Mouse (Mus musculus) stomach, embryonic 15.5 days (tissue): ENCODE data around the gene Zfp655. TPM values are rescaled to one million over a fixed set of nuclear protein-coding genes. Genes with fewer than 3 reads are reported as not detected.
"Not testable (repeated sequence)": the region's sequence is repeated elsewhere in the genome, so short reads cannot be mapped to it uniquely, and the experiment has no call there.

Experiments
- ATAC-seq: fragments of 200-750 bp; cut with Nextera tagmentation; 2 replicates; pipeline ENCODE4 v1.8.0; 2017; ENCODE audit warnings: low read depth, moderate number of reproducible peaks, moderate TSS enrichment; ENCODE audit not compliant: insufficient read depth, low FRiP score
- H3K27ac ChIP-seq: fragments of 300-500 bp; sonication (generic); 2 replicates; pipeline ENCODE4 v1.5.1; 2015; ENCODE audit warnings: mild to moderate bottlenecking, inconsistent platforms
- H3K27me3 ChIP-seq: fragments of 300-500 bp; sonication (generic); replicated peaks from 2 replicates; pipeline ENCODE4 v1.6.1; 2015; ENCODE audit warnings: inconsistent platforms
- H3K36me3 ChIP-seq: fragments of 300-500 bp; sonication (generic); 2 replicates; pipeline ENCODE4 v1.6.1; 2015; ENCODE audit warnings: inconsistent platforms
- H3K4me1 ChIP-seq: fragments of 300-500 bp; sonication (generic); 2 replicates; pipeline ENCODE4 v1.6.1; 2015; ENCODE audit warnings: inconsistent platforms
- H3K4me2 ChIP-seq: fragments of 300-500 bp; sonication (generic); 2 replicates; pipeline ENCODE4 v1.6.1; 2015; ENCODE audit warnings: mild to moderate bottlenecking, inconsistent platforms
- H3K4me3 ChIP-seq: fragments of 300-500 bp; sonication (generic); replicated peaks from 2 replicates; pipeline ENCODE4 v1.5.1; 2015; ENCODE audit warnings: inconsistent platforms
- H3K9ac ChIP-seq: fragments of 300-500 bp; sonication (generic); 2 replicates; pipeline ENCODE4 v1.6.1; 2015; ENCODE audit warnings: inconsistent platforms
- H3K9me3 ChIP-seq: fragments of 300-500 bp; sonication (generic); 2 replicates; pipeline ENCODE4 v1.6.1; 2016; ENCODE audit warnings: inconsistent platforms
- WGBS: fragments of 180-500 bp; shearing (Covaris S2); methylation state at CpG from one replicate; pipeline ENCODE4 v1.1.7; 2015; 5-methylcytosine and 5-hydroxymethylcytosine counted together
- polyA plus RNA-seq: library from polyadenylated mRNA; unstranded; fragments of >200 nt; fragmentation: Nextera tagmentation; extraction: Ambion mirVana; gene quantifications from 2 replicates; pipeline ENCODE4 v1.2.1, GENCODE M21; 2015

The Zfp655 gene
- polyA plus RNA-seq, 1 experiment from 2014 or later: 31.2 TPM

DNA sequence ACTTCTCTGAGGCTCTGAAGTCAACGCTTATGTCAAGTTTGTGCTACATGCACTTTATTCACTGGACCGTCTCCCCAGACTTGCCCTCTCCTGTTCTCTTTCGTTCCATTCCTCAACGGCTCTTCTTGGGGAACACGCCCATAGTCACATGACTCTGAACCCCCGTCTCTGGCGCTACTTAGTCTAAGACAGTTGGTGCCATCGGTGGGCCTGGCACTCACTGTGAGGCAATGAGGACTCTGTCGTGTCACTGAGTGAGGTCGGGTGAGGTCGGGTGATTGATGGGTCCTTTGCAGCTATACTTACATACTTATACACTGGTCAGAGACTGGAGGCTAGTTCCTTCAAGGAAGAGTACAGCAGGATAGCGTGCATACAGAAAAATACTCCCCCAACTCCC is 8.1 kb upstream of the Zfp655 start:
- 76% methylated on average over 12 of the region's 12 CpGs for WGBS
- ATAC-seq: no peak
- no peak overlapping the region for H3K27ac ChIP-seq
- H3K9me3 ChIP-seq: no peaks in the 10 kb centered on the region
- no peak overlapping the region for H3K4me3 ChIP-seq
- no peaks in the 10 kb centered on the region for H3K4me1 ChIP-seq
- no peak overlapping the region for H3K9ac ChIP-seq
- H3K36me3 ChIP-seq: peaks cover 22% of the 10 kb centered on the region
- H3K27me3 ChIP-seq: no peaks in the 10 kb centered on the region
- no peak overlapping the region for H3K4me2 ChIP-seq

DNA sequence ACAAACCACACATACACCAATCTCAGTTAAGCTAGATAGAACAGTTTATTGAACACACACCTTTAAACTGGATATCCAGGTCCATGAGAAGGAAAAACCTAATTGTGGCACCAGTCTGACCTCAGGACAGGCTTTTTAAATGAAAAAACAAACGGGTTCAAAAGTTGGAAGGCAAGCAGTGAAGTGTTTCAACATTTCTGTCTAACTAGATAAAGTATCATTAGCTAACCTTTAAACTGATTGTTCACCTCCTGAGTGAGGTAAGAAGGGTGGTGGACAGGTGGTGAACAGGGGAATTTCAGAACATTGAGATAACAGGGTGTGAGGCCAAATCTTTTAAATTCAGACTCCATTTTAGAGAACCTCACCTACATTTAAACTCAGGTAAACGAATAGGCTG is 5.1 kb upstream of the Zfp655 start:
- no peaks in the 10 kb centered on the region for H3K9me3 ChIP-seq
- no peaks in the 10 kb centered on the region for H3K27me3 ChIP-seq
- H3K9ac ChIP-seq: no peak overlapping the region
- H3K36me3 ChIP-seq: peaks cover 4% of the 10 kb centered on the region; the same call in 1 of the 2 replicates
- ATAC-seq: no peak
- no peak overlapping the region for H3K27ac ChIP-seq
- WGBS: 46% methylated on average over 2 of the region's 2 CpGs
- H3K4me1 ChIP-seq: no peaks in the 10 kb centered on the region; the same call in 1 of the 2 replicates
- no peak overlapping the region for H3K4me2 ChIP-seq
- H3K4me3 ChIP-seq: no peak overlapping the region

DNA sequence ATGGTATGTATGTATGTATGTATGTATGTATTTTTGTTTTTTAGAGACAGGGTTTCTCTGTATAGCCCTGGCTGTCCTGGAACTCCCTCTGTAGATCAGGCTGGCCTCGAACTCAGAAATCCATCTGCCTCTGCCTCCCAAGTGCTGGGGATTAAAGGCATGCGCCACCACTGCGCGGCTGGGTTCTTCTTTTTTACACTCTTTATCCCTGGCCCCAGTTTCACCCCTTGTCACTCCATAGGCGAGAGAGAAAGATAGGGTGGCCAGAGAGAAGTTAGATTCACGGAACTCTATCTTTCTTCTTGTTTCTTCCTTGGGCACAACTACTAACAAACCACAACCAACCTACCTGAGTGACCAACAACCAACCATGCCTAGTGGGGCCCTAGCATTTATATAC is 2.2 kb upstream of the Zfp655 start:
- not testable (repeated sequence) for H3K27me3 ChIP-seq, H3K4me3 ChIP-seq, H3K4me2 ChIP-seq, H3K4me1 ChIP-seq, H3K36me3 ChIP-seq, H3K9me3 ChIP-seq, H3K27ac ChIP-seq, ATAC-seq, H3K9ac ChIP-seq
- 85% methylated on average over 6 of the region's 6 CpGs for WGBS

DNA sequence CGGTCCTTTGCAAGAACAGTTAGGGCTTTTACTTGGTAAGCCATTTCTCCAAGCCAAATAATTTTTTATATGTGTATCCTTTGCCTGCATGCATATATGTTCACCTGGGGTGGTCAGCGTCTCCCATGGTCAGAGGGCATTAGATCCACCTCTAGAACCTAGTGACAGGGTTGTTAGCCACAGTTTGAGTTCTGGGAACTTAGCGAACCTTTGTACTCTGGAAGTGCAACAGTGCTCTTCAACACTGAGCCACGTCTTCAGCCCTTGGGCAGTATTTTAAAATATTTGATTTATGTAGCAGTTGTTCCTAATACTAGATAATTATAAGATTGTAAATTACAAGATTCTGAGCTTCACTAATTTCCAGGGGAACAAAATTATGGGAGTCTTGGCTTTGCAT is 874 bp upstream of the Zfp655 start:
- Histone ChIP-seq H3K27me3 (no peaks in the 10 kb centered on the region), H3K9me3 (no peaks in the 10 kb centered on the region), H3K36me3 (peaks cover 12% of the 10 kb centered on the region; the same call in 1 of the 2 replicates), H3K27ac (no peak overlapping the region), H3K4me2 (peak overlapping the region; percentile 79), H3K9ac (no peak overlapping the region), H3K4me3 (no peak overlapping the region), H3K4me1 (peaks cover 4% of the 10 kb centered on the region; the same call in 1 of the 2 replicates)
- no peak for ATAC-seq
- 82% methylated on average over 4 of the region's 4 CpGs for WGBS

GRCm38 (mm10) chr5:145231893-145232411 is 437 bp downstream of the Zfp655 start:
- WGBS: 0% methylated on average over 32 of the region's 49 CpGs
- peak; percentile 64 for ATAC-seq
- Histone ChIP-seq H3K9ac (peak overlapping the region; percentile 98), H3K27ac (peak overlapping the region; percentile 90), H3K4me2 (peak overlapping the region; percentile 79), H3K27me3 (no peaks in the 10 kb centered on the region), H3K9me3 (no peaks in the 10 kb centered on the region), H3K4me3 (peak overlapping the region; percentile 95), H3K4me1 (peaks cover 4% of the 10 kb centered on the region; the same call in 1 of the 2 replicates), H3K36me3 (peaks cover 13% of the 10 kb centered on the region)

GRCm38 (mm10) chr5:145234636-145235035 is 3.1 kb downstream of the Zfp655 start:
- no peak for ATAC-seq
- Histone ChIP-seq H3K27me3 (no peaks in the 10 kb centered on the region), H3K4me2 (no peak overlapping the region), H3K9ac (no peak overlapping the region), H3K4me1 (peaks cover 4% of the 10 kb centered on the region; the same call in 1 of the 2 replicates), H3K27ac (no peak overlapping the region), H3K4me3 (no peak overlapping the region), H3K36me3 (peaks cover 32% of the 10 kb centered on the region), H3K9me3 (no peaks in the 10 kb centered on the region)

DNA sequence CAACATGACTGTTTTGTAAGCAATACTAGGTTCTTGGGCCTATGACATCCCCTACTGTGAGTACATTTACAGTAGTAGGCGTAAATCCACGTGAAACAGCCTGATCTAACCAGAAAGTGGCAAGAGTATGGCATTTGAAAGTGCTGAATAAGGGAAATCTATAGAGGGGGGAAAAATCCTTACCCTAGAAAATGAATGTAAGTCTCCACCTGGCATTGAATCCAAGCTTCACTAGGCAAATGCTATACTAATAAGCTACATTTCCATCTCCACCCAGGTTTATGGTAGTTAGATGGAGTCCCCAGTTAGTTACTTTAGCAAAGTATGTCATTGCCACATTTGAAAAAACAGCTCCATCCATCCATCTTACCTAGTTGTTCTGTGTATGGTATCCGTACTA is 18.0 kb downstream of the Zfp655 start:
- no peak overlapping the region for H3K4me2 ChIP-seq
- peaks cover 13% of the 10 kb centered on the region for H3K36me3 ChIP-seq
- no peak overlapping the region for H3K27ac ChIP-seq
- no peaks in the 10 kb centered on the region for H3K4me1 ChIP-seq
- H3K4me3 ChIP-seq: no peak overlapping the region
- H3K27me3 ChIP-seq: no peaks in the 10 kb centered on the region
- ATAC-seq: no peak
- H3K9ac ChIP-seq: no peak overlapping the region
- no peaks in the 10 kb centered on the region for H3K9me3 ChIP-seq
- WGBS: 93% methylated on average over 3 of the region's 3 CpGs

- not testable (repeated sequence) for H3K4me1 ChIP-seq, H3K4me2 ChIP-seq, H3K4me3 ChIP-seq, H3K9ac ChIP-seq, H3K27ac ChIP-seq, H3K9me3 ChIP-seq, H3K27me3 ChIP-seq, H3K36me3 ChIP-seq, ATAC-seq
- 82% methylated on average over 2 of the region's 2 CpGs for WGBS
These were observed 42.1 kb downstream of the Zfp655 start for GRCm38 (mm10) chr5:145273568-145273967.

DNA sequence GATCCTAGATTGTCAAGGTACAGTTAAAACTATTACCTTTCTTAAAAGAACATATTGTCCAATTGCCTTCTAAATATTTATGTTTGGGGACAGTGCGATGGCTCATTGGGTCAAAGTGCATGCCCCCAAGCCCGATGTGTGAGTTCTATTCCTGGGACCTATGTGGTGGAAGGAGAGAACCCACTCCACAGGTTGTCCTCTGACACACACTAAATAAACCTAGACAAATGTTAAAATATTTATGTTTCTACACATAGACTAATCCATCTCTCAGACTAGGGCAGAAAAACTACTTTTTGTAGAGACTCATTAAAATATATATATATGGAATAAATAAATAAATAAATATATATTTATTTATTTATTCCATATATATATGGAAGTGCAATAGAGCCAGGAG is 48.4 kb downstream of the Zfp655 start:
- Histone ChIP-seq H3K9me3 (no peaks in the 10 kb centered on the region), H3K27me3 (no peaks in the 10 kb centered on the region), H3K4me2 (no peak overlapping the region), H3K4me1 (no peaks in the 10 kb centered on the region), H3K27ac (no peak overlapping the region), H3K4me3 (peak overlapping the region; percentile 96; the same call in 1 of the 2 replicates), H3K36me3 (peaks cover 17% of the 10 kb centered on the region), H3K9ac (no peak overlapping the region)
- no peak for ATAC-seq
- 87% methylated on average over 2 of the region's 2 CpGs for WGBS

DNA sequence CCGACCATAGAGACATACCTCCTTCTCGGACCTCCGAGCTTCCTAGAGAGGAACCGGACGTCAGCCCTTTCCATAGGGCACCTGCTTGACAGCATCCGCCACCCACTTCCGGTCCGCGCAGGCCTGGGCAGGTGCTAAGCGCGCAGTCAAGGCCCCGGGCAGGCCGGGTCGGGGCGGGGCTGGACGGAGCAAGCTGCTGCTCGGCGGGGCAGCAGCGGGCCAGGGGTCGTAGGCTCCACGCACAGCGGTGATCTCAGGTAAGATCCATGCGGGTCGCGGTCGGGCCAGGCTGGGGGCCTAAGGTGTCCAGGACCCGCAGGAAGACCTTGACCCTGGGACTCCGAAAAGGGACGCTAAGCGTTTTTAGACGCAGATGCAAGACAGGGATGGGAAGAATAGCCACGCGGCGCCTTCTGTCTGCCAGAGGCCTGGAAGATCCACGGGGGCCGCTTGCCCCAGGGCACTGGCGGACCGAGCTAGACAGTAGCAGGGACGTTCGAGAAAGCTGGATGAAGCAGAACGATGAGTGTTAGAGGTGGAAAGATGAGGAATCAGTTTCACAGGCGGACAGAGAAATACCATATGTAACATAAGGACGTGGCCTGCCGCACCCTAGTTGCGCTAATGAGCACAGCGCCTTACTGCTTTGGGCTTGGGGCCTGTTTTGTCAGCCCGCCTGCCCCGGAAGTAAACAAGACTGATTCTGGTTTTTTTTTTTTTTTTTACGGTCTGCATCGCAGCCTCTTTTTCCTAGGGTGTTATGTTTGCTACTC is 49.0 kb downstream of the Zfp655 start, which contains the start of gene Zscan25:
Zscan25 (plus strand) TSS at position 130 of the 773 bp plus-strand sequence.
- no peaks in the 10 kb centered on the region for H3K9me3 ChIP-seq
- WGBS: under 1% methylated on average over 50 of the region's 50 CpGs
- peak within 1 kb of the TSS; percentile 69 for H3K4me2 ChIP-seq
- peak within 1 kb of the TSS; percentile 74 for H3K9ac ChIP-seq
- H3K4me3 ChIP-seq: peak within 1 kb of the TSS; percentile 96
- peaks cover 17% of the 10 kb centered on the region for H3K36me3 ChIP-seq
- H3K4me1 ChIP-seq: no peaks in the 10 kb centered on the region
- H3K27me3 ChIP-seq: no peaks in the 10 kb centered on the region
- H3K27ac ChIP-seq: peak within 1 kb of the TSS; percentile 91
- ATAC-seq: peak; percentile 99

DNA sequence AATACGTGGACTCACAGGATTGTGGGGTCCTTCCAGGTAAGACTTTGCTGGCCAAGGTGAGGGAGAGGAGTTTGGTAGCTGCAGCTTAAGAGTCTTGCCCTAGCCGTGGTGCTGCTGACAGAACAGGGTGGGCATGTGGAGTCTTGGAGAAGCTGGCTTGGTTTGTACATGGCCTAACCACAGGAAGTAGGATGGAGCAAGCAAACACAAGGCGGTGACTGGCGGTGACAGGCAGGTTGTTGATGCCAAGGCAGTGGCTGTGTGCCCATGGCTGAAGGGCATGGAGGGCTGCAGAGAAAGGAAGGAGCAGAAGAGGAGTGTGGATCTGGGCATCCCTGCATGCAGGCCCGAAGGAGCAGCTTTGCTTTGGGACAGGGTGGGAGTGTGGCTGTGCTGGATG is 56.9 kb downstream of the Zfp655 start:
- Histone ChIP-seq H3K27ac (no peak overlapping the region), H3K4me1 (no peaks in the 10 kb centered on the region), H3K9ac (no peak overlapping the region), H3K27me3 (no peaks in the 10 kb centered on the region), H3K4me2 (no peak overlapping the region), H3K4me3 (no peak overlapping the region), H3K9me3 (no peaks in the 10 kb centered on the region), H3K36me3 (peaks cover 71% of the 10 kb centered on the region)
- 93% methylated on average over 5 of the region's 5 CpGs for WGBS
- 0 out of 2 replicates have a peak, but pooled peaks have one; percentile 14 for ATAC-seq

DNA sequence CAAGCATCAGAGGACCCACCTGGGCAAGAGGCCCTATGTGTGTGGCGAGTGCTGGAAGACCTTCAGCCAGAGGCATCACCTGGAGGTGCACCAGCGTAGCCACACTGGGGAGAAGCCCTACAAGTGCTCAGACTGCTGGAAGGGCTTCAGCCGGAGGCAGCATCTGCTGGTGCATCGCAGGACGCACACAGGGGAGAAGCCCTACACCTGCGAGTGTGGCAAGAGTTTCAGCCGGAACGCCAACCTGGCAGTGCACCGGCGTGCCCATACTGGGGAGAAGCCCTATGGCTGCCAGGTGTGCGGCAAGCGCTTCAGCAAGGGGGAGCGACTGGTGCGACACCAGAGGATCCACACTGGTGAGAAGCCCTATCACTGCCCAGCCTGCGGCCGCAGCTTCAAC is 59.2 kb downstream of the Zfp655 start:
- no peak overlapping the region for H3K4me3 ChIP-seq
- peaks cover 57% of the 10 kb centered on the region for H3K36me3 ChIP-seq
- ATAC-seq: no peak
- H3K27me3 ChIP-seq: no peaks in the 10 kb centered on the region
- H3K9ac ChIP-seq: no peak overlapping the region
- H3K4me2 ChIP-seq: no peak overlapping the region
- no peak overlapping the region for H3K27ac ChIP-seq
- no peaks in the 10 kb centered on the region for H3K9me3 ChIP-seq
- 96% methylated on average over 16 of the region's 16 CpGs for WGBS
- H3K4me1 ChIP-seq: no peaks in the 10 kb centered on the region
